Mouse (Mus musculus) regulatory T cell (primary cell): ENCODE data around the gene Mrpl2.

Source experiments
- in situ Hi-C: fragments of 300-600 bp; cut with MboI, MseI; formaldehyde crosslinking; loops from one replicate; pipeline ENCODE4 v1.15.1; 2025; ENCODE audit warnings: high pct_unique_total_duplicates

The Mrpl2 gene

DNA sequence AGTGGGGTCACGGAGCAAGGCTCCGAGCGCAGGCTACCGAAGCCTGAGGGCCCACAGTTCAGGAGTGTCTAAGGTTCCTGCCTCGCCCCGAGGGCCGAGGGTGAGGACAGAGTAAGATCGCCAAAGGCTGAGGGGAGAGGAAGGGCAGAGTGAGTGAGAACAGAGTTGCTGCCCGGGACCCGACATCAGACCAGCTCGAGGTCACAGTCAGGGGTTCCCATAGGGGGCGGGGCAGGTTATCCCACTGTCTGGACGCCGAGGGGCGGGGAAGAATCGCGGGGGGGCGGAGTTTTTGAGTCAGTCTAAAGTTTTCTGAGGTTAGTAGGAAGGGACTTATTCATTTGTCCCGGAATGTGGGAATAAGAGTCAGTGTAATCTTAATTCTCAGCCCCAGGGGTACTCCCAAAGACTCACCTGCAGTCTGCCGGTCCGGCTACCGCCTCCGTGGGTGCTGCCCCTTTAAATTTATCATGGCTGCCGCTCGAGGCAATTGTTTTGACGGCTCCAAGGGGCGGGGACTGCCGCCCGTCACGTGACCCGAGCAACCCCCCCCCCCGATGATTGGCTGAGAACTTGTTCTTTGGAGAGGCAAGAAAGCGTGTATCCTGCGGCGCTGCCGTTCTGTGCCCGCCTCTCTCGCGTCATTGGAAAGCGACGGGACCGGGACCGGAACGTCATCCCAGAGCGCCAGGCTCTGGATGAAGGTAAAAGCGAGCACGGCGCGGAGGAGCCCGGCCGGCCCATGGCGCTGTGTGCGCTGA, at the start of gene Mrpl2, which contains the start of gene Klc4:
Mrpl2 (plus strand) TSS at position 669 of the 761 bp plus-strand sequence.
Klc4 (minus strand) TSS at position 462 of the 761 bp plus-strand sequence.
- in situ Hi-C loops = no loop called here

DNA sequence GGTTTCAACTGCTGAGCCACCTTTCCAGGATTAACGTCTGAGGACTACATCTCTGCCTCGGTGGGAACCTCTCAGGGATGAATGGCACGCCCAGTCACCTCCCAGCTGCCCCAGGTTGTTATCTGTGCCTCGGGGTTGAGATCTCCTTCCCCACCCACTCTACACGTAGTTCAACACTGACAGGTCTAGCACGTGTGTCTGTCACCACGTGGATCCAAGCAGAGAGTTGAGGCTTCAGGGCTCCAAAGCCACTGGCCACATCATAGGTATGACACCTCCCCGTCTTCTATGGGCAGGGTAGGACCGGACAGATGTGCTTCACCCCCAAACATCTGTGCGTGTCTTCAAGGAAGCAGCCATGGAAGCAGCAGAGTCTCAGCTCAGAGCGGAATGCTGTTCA, 48.1 kb upstream of the Mrpl2 start:
- in situ Hi-C loops = no loop called here

GRCm38 (mm10) chr17:46598963-46599362, 47.1 kb upstream of the Mrpl2 start:
- in situ Hi-C loops = no loop called here

GRCm38 (mm10) chr17:46600569-46600968, 45.5 kb upstream of the Mrpl2 start:
- in situ Hi-C loops = no loop called here

DNA sequence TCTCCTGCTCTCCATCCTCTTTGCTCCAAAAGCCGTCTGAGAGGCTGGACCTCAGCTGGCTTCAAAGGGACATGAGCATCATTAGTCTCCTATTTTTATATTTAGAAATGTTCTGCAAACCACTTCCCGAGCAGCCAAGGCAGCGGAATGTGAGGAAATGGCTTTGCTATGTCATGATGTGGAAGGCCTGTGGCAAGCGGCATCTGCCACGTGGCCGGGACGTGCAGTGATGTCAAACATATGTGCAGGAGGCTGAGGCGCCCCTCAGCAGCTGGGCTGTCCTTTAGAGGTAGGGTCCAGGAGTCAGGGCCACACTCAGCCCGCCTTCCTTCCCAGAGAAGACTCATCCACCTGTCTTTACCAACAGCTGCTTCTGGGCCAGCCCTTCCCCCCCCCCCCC, 43.8 kb upstream of the Mrpl2 start:
- in situ Hi-C loops = no loop called here

DNA sequence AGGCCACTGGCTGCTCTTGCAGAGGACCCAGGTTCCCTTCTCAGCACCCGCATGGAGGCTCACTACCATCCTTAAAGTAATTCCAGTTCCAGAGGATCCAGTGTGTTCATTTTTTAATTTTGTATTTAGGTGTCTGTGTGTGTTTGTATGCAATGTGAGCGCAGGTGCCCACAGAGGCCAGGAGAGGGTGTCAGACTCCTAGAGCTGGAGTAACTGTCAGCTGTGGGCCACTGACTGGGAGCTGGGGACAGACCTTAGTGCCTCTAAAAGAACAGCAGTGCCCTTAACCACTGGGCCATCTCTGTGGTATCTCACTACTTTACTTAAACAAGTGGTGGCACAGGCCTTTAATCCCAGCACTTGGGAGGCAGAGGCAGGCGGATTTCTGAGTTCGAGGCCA, 42.8 kb upstream of the Mrpl2 start:
- in situ Hi-C loops = no loop called here

GRCm38 (mm10) chr17:46605126-46605525, 40.9 kb upstream of the Mrpl2 start:
- in situ Hi-C loops = loop anchor here (5.0 kb wide), 1 partner anchor 93 kb away; no protein-coding TSS in a partner anchor

DNA sequence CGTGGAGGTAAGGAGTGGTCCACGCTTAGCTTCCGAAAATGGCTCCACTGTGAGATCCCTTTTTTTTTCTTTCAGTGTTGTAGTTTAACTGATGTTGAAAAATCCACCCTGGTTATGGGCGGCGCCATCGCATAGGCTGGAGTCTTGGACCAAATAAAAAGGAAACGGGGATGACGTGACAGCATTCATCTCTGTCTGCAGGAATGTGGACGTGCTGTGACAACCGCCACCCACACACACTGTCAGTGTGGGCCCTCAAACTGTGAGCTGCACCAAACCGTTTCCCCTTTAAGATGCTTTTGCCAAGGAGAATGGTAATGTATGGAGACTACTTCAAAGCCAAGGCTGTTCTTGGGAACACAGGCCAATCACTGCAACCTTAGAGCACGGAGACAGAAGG, 40.0 kb upstream of the Mrpl2 start:
- in situ Hi-C loops = loop anchor here (5.0 kb wide), 1 partner anchor 94 kb away; no protein-coding TSS in a partner anchor

- in situ Hi-C loops = loop anchor here (5.0 kb wide), 1 partner anchor 98 kb away; no protein-coding TSS in a partner anchor
Observed at GRCm38 (mm10) chr17:46609721-46610514, 36.1 kb upstream of the Mrpl2 start.

DNA sequence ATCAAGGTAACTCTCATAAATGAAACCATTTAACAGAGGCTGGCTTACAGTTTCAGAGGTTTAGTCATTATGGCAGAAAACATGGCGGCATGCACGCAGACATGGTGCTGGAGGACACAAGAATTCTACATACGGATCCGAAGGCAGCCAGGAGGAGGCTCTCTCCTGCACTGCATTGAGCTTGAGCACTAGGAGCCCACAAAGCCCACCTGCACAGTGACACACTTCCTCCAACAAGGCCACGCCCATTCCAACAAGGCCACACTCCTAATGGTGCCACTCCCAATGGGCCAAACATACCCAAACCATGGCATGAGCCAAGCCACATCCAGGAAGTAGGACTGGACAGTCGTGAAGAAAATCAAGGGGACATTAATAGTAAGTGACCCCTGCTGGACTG, 34.7 kb upstream of the Mrpl2 start:
- in situ Hi-C loops = no loop called here

GRCm38 (mm10) chr17:46612189-46612588, 33.8 kb upstream of the Mrpl2 start:
- in situ Hi-C loops = no loop called here

GRCm38 (mm10) chr17:46612820-46613219, 33.2 kb upstream of the Mrpl2 start:
- in situ Hi-C loops = no loop called here

- in situ Hi-C loops = no loop called here
Observed at GRCm38 (mm10) chr17:46613229-46613628, 32.8 kb upstream of the Mrpl2 start.

DNA sequence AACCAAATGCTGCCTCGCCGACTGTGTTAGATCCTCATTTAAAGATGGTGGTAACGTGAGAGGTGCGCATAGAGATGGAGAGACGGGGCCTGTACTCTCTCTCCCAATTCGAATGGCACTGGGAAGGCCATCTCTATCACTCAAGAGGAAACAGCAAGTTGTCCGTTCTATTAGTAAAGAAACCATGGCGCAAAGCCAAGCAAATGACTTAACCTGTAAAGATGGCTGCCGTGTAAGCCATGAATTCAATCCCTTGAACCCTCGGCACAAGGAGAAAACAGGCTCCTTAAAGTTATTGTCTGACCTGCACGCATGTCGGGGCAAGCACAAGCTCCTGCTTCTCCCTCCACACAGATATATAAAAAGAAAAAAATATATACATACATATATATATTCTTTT, 28.2 kb upstream of the Mrpl2 start:
- in situ Hi-C loops = no loop called here

- in situ Hi-C loops = no loop called here
Observed at GRCm38 (mm10) chr17:46618394-46618768, 27.6 kb upstream of the Mrpl2 start.

DNA sequence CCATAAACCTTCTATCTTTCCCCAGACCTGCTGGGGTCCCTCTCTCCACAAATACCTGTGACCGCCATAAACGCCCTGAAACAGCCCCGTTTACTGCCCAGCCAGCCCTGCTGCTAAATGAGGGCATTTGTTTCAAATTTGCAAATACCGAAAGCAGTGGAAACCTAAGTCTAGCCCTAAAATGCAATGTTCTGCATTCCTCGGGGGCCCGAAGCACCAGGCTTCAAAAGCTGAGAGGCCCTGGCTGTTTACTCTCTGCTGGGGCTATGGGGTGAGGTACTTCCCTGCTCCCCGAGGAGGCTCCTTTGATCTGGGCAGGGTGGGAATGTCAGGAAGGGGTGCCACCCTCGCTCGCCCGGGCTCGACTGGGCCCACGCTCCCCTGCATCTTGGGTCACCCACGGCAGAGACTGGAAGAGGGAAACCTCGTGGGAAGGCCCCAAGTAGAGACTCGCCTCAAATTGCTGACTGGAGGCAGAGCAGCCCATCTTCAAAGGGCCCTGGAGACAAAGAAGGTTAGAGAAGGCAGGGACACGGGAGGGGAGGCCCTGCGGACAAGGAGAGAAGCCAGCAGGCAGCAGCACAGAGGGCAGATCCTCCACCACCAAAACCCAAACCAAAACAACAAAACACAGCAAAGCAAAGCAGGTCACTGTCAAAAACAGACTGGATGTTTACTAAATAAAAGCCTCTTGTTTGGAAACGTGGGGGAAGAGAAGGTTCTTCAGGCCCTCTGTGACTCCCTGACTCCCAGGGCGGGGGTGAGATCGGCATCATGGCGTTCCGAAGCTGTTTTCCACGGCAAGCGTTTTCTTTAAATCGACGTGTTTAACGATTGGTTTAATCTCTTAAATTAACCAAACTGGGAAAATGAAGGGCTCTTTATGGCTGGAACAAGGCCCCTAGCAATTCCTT, 27.0 kb upstream of the Mrpl2 start:
- in situ Hi-C loops = no loop called here

DNA sequence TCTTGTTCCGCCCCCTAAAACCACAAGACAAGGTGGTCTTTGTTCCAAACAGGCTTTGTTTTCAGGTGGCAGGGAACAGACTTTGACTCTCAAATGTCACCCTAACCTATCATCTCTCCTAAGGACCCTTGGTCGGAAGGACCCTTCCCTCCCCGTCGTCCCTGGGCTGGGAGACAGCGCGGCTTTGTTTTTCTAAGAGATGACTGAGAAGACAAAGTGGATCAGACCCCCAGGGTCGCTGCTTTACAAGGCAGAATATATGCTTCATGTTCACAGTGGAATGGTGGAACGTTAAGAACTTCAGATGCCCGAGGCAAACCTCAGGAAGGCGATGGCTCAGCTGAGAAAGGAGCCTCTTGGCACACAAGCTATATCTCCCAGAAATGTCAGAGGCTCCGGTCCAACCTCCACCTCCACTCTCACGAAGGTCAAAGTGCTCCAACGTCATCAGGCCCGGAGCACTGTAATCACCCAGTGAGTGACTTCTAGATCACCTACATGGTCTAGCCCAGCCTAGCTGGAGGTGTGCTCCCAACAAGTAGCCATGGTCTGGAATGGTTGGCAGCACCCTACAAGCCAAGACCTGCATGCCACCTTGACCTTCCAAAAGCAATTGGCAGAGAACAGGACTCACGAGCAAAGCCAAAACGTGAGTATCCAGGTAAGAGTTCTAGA, 26.2 kb upstream of the Mrpl2 start:
- in situ Hi-C loops = no loop called here

GRCm38 (mm10) chr17:46621324-46621723, 24.7 kb upstream of the Mrpl2 start:
- in situ Hi-C loops = no loop called here

- in situ Hi-C loops = no loop called here
Observed at GRCm38 (mm10) chr17:46622269-46622668, 23.8 kb upstream of the Mrpl2 start.

GRCm38 (mm10) chr17:46623819-46624557, 22.0 kb upstream of the Mrpl2 start:
- in situ Hi-C loops = no loop called here
